Mouse (Mus musculus): Measurements from ENCODE around the gene Araf.

DNA sequence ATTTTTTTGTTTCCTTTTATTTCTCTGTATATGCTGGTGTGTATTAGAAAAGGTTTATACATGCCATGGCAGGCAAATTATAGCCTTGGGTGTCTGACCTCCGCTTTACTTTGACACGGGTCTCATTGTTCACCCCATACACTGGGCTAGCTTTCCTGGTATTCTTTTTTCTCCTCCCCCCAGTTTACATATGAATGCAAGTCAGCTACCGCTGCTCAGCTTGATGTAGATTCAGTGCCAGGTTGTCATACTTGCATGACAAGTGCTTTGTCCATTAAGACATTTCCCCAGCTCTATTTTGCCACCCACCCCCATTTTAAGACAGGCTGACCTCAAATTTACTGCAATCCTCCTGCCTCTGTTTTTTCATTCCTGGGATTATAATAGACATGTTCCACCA is 77.6 kb downstream of the Araf start:
- TF ChIP-seq CTCF (IDR thresholded peaks at IDR 0.05; ENCODE audit: control insufficient read depth, insufficient read depth, insufficient read length), result no peak
- no peak for TF ChIP-seq MYOG (IDR thresholded peaks at IDR 0.05; ENCODE audit: control insufficient read depth, extremely low read depth, insufficient read length)
- TF ChIP-seq MAX (IDR thresholded peaks at IDR 0.05), result no peak
- no peak for TF ChIP-seq USF1 (IDR thresholded peaks at IDR 0.05; ENCODE audit: low read depth)
- no peak for TF ChIP-seq CEBPB (IDR thresholded peaks at IDR 0.05; ENCODE audit: low read depth)
- no peak for TF ChIP-seq FOSL1 (IDR thresholded peaks at IDR 0.05; ENCODE audit: insufficient read depth, low read length, poor library complexity, severe bottlenecking)

All from C2C12 (cell line).